Mouse (Mus musculus): ENCODE measurements around the gene Tubg1.

The Tubg1 gene

DNA sequence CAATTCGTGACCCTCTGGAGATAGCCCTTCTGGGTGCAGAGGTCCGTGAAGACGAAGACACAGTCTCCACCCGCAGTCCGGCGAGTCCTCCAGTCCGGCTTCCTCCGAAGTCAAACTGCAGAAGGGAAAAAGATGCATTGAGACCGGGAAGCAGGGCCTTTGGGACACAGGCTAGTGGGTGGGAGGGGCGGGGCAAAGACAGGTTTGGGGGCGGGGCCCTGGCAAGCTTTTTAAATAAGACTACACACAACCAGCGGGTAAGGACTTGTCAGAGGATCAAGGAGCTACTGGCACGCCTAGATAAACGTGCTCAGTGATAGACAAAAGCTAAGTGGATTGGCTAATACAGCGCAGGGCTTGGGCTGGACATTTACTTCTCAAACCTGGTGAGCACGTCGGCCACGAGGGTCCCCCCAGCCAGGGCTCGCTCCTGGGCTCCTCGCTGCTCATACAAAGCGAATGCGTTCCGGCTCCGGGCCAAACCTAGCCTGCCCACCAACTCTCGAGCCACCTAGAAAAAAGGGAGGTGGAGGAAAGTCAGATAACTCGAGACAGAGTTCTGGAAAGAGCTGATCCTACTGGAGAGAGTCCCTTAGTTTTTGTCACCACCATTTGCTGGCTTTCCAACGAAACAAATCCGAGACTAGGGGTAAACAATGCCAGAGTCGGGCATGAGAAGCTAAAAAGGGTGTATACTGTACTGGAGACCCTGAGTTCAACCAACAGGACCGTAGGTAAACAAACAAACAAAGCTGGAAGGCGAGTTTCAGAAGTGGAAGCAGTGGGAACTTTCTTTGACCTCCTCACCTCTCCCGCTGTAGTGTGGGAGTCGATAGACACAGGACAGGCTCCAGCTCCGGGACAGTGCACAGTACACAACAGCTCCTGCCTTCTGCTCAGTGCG lies 45.2 kb downstream of the Tubg1 start:
- peak; percentile 56 for DNase-seq (ENCODE audit: extremely low spot score)

DNA sequence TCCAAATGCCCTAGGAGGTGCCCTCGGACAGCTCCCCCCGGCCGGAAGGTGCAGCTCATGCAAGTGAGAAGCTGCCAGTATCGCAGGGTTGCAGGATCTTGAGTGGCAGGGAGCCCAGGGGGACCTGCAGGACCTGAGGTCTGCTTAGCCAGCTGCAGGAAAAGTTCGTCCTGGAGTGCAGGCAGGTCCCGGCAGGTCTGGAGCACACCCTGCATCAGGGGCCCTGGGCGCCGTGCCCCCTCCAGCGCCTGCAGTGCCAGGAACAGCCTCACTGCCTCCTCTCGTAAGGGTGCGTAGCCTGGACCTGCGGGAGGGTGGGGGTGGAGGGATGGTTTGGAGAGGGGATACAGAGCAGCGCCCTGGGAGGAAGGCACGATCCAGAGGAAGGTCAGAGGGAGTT lies 46.6 kb downstream of the Tubg1 start:
- no peak for DNase-seq (ENCODE audit: extremely low spot score)

DNA sequence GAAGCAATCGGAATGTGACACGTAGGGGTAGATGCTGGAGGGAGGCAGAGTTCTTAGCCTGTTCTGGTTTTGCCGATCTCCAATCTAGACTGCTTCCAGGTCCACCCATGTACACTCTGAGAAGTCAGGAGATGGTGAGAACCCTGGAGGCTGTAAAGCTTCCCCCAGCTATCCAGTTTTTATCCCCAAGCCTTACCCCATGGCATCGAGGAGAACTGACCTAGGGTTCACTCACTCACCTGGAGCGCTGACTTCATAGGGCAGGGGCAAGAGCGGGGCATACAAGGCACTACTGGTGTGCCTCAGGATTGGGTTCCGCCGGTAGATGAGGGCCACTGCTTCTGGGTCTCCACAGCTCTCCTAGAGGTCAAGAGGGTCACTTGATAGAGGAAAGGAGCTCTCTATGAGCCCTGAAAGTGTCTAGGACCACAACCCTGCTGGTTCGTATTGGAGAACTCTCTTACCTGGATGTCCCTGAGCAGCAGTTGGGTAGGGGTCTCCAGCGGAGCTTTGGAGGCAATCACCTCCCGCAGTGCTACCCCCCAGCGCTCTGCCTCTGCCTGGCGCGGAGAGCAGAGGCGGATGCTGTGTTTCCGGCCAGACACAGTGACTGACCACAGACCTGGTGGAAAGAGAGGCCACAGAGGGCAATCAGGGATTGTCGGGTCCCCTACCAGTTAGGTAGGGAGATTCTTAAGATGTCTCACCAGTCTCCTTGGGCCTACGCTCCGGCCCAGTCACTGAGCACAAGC lies 47.6 kb downstream of the Tubg1 start:
- no peak for DNase-seq (ENCODE audit: extremely low spot score)

DNA sequence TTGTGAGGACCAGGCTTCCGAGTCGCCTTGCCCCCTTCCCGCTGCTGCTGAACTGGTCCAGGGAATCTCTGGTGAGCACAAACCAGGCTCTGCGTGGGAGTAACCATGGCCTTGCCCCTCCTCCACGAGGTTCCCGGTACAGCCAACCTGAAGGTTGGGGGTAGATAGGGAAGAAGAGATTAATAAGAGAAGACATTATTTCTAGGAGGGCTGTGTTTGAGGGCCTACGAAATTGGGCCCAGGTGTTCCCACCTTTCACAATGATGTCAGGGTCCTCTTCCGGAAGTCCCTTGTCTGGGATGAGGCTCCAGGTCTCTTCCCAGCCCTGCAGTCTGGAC lies 48.2 kb downstream of the Tubg1 start:
- no peak for DNase-seq (ENCODE audit: extremely low spot score)

DNA sequence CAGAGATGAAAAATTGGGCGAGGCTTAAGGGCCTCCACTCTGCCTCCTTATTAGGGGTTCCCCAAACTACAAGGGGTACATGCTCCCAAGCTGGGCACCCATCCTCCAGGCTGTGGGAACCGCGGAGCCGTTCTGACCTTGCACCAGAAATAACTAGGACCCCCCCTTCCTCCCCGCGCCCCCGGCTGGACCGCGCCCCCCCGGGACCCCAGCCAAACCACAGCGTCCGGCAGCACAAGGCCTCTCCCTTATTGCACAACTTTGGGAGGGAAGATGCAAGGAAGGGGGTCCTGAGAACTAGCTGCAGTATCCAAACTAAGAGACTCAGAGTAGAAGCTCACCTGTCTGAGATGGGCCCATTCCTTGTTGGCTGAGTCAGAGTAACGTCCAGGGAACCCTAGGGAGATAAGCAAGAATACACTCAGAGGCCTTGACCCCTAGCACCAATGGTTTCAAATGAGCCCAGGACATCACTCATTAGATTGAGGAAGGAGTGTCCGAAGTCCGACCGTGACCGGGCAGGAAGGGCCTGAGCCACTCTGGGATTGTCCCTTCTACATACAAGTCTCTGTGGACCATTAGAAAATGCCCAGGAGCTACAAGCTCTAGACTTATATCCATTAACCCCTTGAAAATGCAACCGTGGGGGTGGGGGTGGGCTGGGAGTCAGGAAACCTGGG lies 48.7 kb downstream of the Tubg1 start:
- DNase-seq (ENCODE audit: extremely low spot score), result no peak

DNA sequence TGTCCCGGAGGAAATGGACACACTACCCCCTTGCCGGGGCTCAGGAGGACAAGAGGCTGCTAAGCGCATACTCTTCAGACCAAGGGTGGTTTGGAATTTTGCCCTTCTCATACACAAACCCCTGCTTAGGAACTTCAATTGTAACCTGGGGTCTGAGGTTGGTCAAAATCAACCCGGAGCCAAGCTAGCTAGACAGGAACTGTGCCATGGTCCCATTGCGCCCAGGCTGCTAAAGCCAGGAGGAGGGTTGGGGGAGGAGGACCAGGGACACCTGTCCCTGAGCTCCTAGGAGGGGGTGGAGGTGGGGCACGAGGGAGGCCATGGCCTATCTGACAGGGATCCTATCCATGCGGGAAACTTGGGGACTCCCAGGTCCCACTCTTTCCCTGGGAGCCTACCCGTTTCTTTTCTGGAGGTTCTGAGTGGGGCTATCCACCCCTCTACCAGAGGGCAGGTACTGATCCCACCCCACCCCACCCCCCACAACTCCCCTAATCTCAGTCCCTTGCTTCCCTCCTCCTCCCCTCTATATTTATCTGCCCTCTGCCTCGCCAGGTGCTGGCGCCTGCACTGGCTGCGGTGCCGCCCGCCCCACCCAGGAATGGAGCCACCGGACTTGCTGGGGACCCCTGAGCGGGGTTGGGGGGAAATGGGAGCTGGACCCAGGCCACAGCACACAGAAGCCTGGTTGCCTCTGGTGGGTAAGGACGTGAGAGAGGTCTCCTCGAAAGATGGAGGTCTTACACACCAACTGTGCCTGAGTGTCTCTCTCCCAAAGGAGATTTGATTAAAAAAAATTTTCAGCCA lies 49.8 kb downstream of the Tubg1 start:
- DNase-seq (ENCODE audit: extremely low spot score), result no peak

DNA sequence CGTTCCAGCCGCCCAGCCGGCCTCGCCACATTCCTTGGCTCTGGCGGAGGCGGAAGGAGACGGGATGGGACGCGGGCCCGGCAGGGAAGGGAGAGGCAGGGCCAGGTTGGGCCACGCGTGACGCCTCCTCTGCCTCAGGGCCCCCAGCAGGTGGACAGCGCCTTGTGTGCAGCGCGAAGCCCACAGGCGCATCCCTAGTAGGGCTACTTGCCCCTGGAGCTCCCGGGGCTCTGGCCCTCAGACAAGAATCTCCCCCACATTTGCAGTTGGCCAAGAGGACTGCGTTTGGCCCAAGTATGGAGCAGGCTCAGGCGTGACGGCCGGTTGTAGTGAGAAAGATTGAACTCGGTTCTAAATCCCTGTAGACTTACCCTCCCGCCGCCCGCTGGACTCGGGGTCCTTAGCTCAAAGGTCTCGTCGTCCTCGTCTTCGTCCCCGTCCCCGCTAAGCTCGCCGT lies 50.6 kb downstream of the Tubg1 start, which contains the start of gene Cntnap1:
TSS of gene Cntnap1 (plus strand) at position 170 of the 457 bp plus-strand sequence.
- DNase-seq (ENCODE audit: extremely low spot score), result no peak

DNA sequence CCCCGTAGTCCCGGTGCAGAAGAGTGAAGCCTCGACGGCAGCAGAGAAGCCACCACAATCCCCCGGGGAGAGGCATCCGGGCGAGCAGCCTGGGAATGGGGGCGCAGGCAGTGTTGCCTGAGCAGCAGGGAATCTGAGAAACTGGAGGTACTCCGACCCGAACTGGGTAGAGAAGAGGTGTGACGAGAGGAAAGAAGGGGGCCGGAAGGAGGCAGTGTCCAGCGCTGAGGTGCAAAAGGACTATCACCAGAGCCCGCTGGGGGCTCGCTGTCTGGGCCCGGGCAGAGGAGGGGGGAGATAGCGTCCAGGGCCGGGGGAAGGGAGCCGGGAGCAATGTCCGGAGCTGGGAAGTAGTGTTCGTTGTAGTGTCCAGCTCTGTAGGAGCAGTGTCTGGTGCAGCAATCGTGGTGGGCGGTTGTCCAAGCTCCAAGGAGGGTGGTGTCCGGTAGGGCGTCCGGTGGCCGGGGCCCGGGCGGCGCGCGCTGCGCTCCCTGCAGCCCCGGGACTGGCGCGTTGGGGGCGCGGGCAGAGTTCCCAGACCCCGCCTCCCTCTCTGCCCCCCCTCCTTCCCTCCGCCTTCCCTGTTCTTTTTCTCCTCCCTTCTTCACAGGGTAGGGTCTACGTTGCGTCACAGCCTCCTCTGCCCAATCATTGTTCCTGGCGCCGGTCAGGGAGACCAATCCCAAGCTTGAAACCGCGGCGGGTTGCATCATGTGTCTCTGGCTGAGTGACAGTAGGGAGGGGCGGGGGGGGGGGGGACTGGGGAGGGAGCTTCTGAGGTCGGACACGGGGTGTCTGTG lies 51.3 kb downstream of the Tubg1 start, which contains the start of gene Plekhh3:
TSS of gene Plekhh3 (minus strand) at position 541 of the 800 bp plus-strand sequence.
- DNase-seq (ENCODE audit: extremely low spot score), result peak; percentile 95

DNA sequence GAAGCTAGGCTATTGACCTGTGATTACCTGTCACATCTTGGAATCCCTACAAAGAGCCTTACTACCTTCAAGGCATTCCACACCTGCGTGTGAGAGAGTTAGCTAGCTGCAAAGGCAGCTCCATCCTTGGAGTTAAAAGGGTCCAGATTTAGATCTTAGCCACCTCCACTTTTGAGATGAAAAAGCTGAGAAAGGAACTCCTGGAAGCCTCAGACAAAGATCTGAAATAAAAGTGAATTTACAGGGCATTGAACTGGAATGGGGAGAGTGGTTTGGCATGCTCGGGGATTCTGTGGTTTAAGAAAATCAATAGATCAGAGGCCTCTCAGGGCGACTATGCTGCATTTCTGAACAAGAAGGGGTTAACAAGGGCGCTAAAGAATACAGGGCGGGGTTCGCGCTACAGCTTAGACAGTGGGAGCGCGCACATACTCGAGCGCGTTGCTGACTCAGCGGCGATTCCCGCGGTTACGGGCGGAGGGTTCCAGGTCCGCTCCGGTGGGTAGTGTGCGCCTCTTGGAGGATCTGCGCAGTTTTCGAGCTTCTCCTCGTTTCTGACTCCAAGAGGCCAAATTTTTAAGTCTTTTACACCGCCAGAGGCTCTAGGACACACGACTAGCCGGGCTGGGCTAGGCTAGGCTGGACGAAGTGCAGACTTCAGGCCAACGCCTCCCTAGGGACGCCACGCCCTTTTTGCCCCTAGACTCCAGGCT lies 52.1 kb downstream of the Tubg1 start:
- DNase-seq (ENCODE audit: extremely low spot score), result peak; percentile 76

DNA sequence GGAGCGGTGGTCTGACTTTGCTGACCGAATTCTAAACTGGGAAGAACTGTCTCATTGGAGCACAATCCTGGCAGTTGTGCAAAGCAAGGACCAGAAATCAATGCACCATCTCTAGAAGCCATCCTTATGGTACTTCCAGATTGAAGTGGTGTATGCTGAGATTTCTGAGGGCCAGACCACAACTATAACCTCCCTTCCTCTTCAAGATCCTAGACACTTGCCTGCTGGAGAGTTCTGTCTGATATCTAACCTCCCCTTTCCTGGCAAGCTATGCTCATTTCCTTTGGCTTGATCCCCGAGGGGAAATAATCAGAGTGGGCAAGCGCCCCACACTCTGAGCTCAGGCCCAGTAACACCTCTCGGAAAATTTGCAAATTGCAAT lies 52.7 kb downstream of the Tubg1 start:
- DNase-seq (ENCODE audit: extremely low spot score), result no peak

DNA sequence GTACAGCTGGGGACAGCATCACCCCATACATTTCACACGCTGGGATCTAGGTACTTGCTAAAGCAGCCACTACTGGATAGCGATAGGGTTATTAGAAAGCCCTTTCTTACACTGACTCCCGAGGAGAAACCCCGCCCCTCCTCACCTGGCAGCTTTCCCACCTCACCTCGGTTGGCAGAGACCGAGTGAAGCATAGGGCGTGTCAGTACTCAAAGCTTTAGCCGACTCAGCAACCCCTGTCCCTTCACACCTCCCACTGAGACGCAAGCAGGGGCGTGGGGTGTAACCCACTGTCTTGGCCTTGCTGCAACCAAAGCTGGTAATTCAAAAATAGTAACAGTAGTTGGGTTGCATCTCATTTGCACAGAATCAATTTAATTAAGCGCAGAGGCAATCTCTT lies 53.4 kb downstream of the Tubg1 start:
- no peak for DNase-seq (ENCODE audit: extremely low spot score)

DNA sequence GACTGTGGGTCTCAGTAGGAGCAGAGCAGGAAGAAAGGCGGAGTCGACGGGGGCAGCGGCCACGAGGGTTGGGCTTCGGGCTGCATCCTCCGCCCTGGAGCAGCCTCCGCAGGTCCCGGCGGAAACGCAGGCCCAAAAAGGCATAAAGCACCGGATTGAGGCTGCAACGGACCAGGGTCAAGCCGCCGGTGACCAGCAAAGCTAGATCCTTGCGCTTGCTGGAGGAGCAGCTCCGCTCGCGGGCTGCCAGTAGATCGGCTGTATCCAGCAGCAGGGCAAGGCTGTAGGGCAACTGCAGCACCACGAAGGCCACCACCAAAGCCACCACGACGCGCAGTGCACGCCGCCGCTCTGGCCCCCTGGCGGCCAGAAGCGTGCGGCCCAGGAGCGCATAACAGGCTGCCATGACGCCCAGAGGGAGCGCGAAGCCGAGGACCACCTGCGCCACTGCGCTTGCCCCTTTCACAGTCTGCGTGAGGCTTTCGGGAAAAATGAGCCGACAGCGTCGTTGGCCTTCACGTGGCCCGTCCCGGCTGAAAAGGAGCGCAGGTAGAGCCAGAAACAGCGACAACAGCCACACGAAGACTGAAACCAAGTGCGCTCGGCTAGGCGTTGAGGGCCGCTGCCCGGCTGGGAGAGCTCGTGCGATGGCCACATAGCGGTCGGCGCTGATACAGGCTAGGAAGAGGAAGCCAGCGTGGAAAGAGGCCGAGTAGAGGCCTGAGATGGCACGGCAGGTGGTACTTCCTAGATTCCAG lies 54.1 kb downstream of the Tubg1 start:
- DNase-seq (ENCODE audit: extremely low spot score), result peak; percentile 85

DNA sequence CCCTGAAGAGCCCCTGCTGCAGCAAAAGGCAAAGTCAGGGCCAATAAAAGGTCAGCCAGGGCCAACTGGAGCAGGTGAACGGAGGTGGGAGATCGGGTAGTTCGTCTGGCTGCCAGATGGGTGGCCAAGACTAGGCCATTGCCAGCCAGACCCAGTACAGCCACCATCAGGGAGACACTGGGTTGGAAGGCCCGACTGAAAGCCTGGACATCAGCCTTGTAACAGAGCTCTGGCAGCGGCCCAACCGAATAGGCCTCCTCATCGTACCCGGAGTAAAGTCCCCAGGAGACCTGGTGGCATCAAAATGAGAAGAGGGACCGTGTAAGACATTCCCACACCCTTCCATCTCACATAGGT lies 54.6 kb downstream of the Tubg1 start:
- DNase-seq (ENCODE audit: extremely low spot score), result no peak

DNA sequence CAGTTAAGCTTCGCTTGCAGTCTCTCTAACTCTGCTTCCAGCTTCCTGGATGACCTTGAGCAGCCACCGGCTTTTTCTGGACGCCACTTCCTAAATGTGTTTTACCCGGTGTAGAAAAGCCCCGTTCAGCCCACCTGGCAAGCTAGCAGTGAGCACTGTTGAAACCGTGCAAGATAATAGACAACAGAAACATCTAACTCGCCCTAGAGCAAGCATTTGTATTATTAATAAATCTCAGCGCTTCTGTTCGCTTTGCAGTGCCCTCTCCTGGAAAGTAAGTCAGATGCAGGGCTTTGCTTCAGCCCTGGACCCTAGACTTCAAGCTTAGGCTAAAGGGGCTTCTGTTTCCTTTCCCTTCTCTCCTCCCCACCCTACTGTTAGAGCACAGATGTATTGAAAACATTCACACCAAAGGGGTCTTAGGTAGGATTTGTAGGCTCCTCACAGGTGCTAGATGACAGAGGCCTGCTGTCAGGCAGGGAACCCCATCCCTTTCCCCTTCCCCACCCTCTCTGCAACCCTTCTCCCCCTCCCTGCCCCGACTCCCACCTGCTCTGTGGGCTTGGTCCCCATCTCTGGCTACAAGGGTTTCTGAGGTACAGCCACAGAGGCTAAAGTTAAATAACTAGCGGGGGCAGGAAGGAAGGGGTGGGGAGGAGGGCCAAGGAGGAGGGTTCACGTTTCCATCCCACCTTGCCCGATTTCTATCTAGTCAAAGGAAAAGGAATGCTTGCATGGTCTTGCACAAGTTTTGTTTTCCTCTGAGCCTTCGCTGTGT lies 55.3 kb downstream of the Tubg1 start, which contains the start of gene Ccr10:
TSS of gene Ccr10 (minus strand) at position 593 of the 778 bp plus-strand sequence.
- DNase-seq (ENCODE audit: extremely low spot score), result no peak

DNA sequence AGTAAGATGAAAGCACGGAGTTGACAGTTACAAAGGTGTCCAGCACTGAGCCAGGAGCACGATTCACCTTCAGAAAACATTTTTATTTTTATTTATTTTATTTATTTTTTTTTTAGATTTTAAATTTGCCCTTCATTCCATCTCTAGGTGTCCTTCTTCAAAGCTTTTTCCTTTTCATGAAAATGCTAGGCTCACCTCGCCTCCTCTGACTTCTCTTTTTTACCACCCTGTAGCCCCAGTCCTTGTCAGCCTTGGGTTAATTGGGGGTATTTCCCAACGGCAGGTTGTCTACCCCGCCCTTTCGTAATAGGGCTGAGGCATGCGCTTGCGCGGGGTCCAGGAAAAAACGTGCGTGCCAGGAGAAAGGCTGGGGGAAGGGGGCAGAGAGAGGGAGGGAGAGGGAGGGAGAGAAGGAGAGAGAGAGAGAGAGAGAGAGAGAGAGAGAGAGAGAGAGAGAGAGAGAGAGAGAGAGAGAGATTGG lies 55.9 kb downstream of the Tubg1 start:
- DNase-seq (ENCODE audit: extremely low spot score), result no peak
